Mouse (Mus musculus) neural tube, embryonic 15.5 days (tissue): Measurements from ENCODE around the gene Nrg4. TPM values are rescaled to one million over a fixed set of nuclear protein-coding genes. Genes with fewer than 3 reads are reported as not detected.

Experiments
- ATAC-seq: fragments of 200-750 bp; cut with Nextera tagmentation; 2 replicates; pipeline ENCODE4 v1.8.0; 2017; ENCODE audit warnings: mild to moderate bottlenecking, moderate TSS enrichment, moderate library complexity; ENCODE audit not compliant: low FRiP score
- H3K27ac ChIP-seq: fragments of 300-500 bp; sonication (generic); replicated peaks from 2 replicates; pipeline ENCODE4 v1.5.1; 2015; ENCODE audit warnings: mild to moderate bottlenecking, inconsistent platforms
- H3K27me3 ChIP-seq: fragments of 300-500 bp; sonication (generic); replicated peaks from 2 replicates; pipeline ENCODE4 v1.6.1; 2015; ENCODE audit warnings: inconsistent platforms
- H3K36me3 ChIP-seq: fragments of 300-500 bp; sonication (generic); 2 replicates; pipeline ENCODE4 v1.6.1; 2015; ENCODE audit warnings: inconsistent platforms
- H3K4me1 ChIP-seq: fragments of 300-500 bp; sonication (generic); 2 replicates; pipeline ENCODE4 v1.6.1; 2015; ENCODE audit warnings: inconsistent platforms
- H3K4me2 ChIP-seq: fragments of 300-500 bp; sonication (generic); 2 replicates; pipeline ENCODE4 v1.6.1; 2015; ENCODE audit warnings: inconsistent platforms, mild to moderate bottlenecking, moderate library complexity
- H3K4me3 ChIP-seq: fragments of 300-500 bp; sonication (generic); replicated peaks from 2 replicates; pipeline ENCODE4 v1.5.1; 2015; ENCODE audit warnings: mild to moderate bottlenecking, inconsistent platforms
- H3K9ac ChIP-seq: fragments of 300-500 bp; sonication (generic); replicated peaks from 2 replicates; pipeline ENCODE4 v1.6.1; 2015; ENCODE audit warnings: mild to moderate bottlenecking, inconsistent platforms
- H3K9me3 ChIP-seq: fragments of 300-500 bp; sonication (generic); replicated peaks from 2 replicates; pipeline ENCODE4 v1.6.1; 2016; ENCODE audit warnings: inconsistent platforms
- WGBS: fragments of 180-500 bp; shearing (Covaris S2); methylation state at CpG from one replicate; pipeline ENCODE4 v1.1.7; 2015; ENCODE audit warnings: mixed read lengths; 5-methylcytosine and 5-hydroxymethylcytosine counted together
- polyA plus RNA-seq: library from polyadenylated mRNA; unstranded; fragments of >200 nt; fragmentation: Nextera tagmentation; extraction: Ambion mirVana; gene quantifications from 2 replicates; pipeline ENCODE4 v1.2.1, GENCODE M21; 2015

Nrg4 gene
- polyA plus RNA-seq, 1 experiment from 2014 or later, result 1.4 TPM

DNA sequence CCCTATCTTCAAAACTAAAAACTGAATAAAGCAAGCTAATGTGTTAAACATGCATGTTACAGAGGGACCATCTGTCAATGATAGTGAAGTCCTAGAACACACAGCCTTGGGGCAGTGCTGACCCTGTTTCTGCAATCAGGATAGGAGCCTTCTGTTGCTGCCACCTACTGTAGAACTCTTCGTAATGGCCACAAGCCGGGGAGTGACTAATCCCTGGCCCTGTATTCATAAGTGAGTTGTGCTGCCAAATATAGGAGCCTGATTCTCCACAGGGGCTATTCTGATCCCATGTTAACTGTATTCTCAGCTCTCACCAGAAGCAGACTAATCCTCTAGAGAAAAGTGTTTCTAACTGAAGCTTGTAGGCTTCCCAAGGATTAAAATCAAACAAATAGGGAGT, 127.3 kb downstream of the Nrg4 start:
- H3K27ac ChIP-seq, result no peak overlapping the region
- no peak for ATAC-seq
- H3K9me3 ChIP-seq, result no peaks in the 10 kb centered on the region
- peaks cover 10% of the 10 kb centered on the region for H3K36me3 ChIP-seq
- H3K4me3 ChIP-seq, result no peak overlapping the region
- H3K4me2 ChIP-seq, result no peak overlapping the region
- no peaks in the 10 kb centered on the region for H3K4me1 ChIP-seq
- no peaks in the 10 kb centered on the region for H3K27me3 ChIP-seq
- H3K9ac ChIP-seq, result no peak overlapping the region
- WGBS, result 74% methylated on average over 2 of the region's 2 CpGs

DNA sequence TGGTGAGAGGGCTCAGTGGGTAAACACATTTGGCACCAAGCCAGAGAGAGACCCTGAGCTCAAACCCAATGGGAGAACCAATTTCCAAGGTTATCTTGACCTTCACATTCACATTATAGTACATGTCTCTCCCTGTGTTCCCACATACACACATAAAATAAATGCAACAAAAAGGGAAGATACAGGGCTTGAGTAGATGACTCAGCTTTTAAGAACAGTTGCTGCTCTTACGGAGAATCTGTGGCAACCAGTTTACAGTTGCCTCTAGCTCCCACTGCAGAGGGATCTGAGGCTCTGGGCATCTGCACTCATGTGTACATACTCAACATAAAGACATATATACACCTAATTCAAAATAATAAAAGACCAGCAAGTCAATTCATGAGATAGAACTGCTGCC, 128.4 kb downstream of the Nrg4 start:
- H3K27ac ChIP-seq, result no peak overlapping the region
- no peak overlapping the region for H3K9ac ChIP-seq
- H3K4me1 ChIP-seq, result no peaks in the 10 kb centered on the region
- H3K36me3 ChIP-seq, result peaks cover 11% of the 10 kb centered on the region
- H3K27me3 ChIP-seq, result no peaks in the 10 kb centered on the region
- no peaks in the 10 kb centered on the region for H3K9me3 ChIP-seq
- no peak overlapping the region for H3K4me2 ChIP-seq
- H3K4me3 ChIP-seq, result no peak overlapping the region
- ATAC-seq, result no peak
- WGBS, result 98% methylated on average over 1 of the region's 1 CpGs

DNA sequence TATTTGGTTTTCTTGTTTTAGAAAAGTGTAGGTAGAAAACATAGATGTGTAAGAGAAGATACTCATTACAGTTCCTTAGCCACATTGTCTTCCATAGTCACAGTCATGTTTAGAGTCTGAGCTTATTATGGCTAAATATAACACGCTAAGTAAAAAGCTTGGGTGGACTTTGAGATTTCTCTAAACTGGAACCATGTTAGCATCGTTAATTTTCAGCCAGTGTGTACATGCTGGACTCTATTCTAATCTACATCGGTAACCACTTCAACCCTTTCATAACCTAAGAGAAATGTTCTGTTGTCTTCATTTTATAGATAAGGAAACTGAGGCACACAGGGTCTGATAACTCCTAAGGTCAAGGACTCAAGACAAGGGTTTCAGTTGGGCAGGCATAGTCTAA, 130.8 kb downstream of the Nrg4 start:
- no peak overlapping the region for H3K27ac ChIP-seq
- H3K9ac ChIP-seq, result no peak overlapping the region
- 94% methylated on average over 3 of the region's 3 CpGs for WGBS
- ATAC-seq, result no peak
- H3K9me3 ChIP-seq, result no peaks in the 10 kb centered on the region
- H3K4me3 ChIP-seq, result no peak overlapping the region
- peaks cover 23% of the 10 kb centered on the region for H3K36me3 ChIP-seq
- H3K27me3 ChIP-seq, result no peaks in the 10 kb centered on the region
- H3K4me1 ChIP-seq, result no peaks in the 10 kb centered on the region
- H3K4me2 ChIP-seq, result no peak overlapping the region

DNA sequence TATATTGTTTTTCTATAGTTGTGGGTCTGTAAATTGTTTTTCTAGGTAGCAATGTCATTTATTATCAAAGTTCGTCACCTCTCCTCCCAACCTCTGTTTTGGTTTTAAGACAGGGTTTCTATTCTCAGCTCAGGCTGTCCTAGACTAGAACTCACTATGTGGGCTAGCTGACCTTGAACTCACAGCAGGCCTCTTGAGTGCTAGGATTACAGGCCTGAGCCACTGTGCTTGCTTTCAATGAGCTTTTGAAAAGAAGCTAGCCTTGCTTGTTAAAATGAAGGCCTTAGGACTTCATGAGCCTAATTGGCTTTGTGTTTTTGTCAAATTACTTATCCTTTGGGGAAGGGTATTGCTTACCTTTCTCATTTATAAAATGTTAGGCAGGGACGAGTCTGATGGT, 152.4 kb downstream of the Nrg4 start:
- H3K9me3 ChIP-seq, result no peaks in the 10 kb centered on the region
- H3K4me2 ChIP-seq, result no peak overlapping the region
- H3K27me3 ChIP-seq, result no peaks in the 10 kb centered on the region
- H3K36me3 ChIP-seq, result no peaks in the 10 kb centered on the region; the same call in 1 of the 2 replicates
- no peak for ATAC-seq
- 80% methylated on average over 2 of the region's 2 CpGs for WGBS
- no peak overlapping the region for H3K4me3 ChIP-seq
- no peaks in the 10 kb centered on the region for H3K4me1 ChIP-seq
- H3K27ac ChIP-seq, result no peak overlapping the region
- H3K9ac ChIP-seq, result no peak overlapping the region

DNA sequence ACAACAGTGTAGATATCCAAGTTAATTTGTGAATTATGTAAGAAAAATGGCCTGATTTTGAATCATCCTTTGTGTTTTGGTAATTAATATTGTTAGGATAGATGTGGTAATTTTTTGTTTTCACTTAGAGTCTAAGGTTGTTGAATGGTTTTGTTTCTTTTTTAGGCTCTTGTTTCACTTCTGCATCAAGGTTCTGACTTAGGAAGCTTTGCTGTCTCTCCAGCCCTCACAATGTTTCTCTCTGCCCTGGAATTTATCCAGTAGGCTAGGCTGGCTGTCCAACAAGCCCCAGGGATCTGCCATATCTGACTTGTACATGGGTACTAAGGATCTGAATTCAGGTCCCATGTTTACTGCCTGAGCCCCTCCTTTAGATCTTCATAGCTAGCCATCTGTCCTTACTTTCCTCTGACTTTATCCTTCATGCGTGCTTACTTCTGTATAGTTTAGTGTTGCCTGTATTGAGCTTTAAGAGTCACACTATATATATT, 154.4 kb downstream of the Nrg4 start:
- H3K27me3 ChIP-seq, result no peaks in the 10 kb centered on the region
- no peak overlapping the region for H3K27ac ChIP-seq
- H3K36me3 ChIP-seq, result peaks cover 2% of the 10 kb centered on the region; the same call in 1 of the 2 replicates
- H3K4me3 ChIP-seq, result no peak overlapping the region
- no peak for ATAC-seq
- H3K4me1 ChIP-seq, result no peaks in the 10 kb centered on the region
- no peak overlapping the region for H3K4me2 ChIP-seq
- no peak overlapping the region for H3K9ac ChIP-seq
- WGBS, result 97% methylated on average over 1 of the region's 1 CpGs
- H3K9me3 ChIP-seq, result no peaks in the 10 kb centered on the region

DNA sequence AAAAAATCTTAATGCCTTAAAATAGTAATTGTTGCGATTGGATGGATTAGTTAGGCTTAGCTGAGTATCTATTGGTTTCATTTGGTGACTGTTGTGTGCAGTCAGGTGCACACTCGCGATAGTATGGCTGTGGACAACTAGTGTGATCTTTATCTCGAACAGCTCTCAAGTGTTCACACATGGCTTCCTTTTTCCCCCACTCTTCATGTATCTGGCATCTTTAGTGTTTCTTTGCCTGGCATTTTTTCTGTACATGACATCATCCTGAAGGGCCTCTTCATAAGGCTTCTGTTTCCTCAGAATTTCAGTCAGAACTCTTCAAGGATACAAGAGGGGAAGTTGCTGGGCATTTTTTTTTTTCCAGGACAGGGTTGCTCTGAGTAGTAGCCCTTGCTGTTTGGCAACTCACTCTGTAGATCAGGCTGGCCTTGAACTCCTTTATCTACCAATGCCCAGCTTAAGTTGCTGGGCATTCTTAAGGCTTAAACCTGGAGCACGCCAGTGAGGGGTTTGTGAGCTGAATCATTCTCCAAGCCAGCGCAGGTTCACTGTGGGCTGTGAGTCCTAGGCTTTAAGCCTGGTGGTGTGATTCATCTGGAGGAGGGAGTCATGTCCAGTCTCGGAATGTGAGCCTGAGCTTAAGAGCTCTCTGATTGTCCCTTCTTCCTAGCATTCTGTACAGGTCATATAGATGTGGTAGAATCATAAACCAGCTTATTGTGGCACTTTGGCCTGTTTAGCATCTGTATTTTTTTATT, 155.8 kb downstream of the Nrg4 start:
- H3K27ac ChIP-seq, result no peak overlapping the region
- no peaks in the 10 kb centered on the region for H3K4me1 ChIP-seq
- WGBS, result 91% methylated on average over 7 of the region's 7 CpGs
- no peak overlapping the region for H3K9ac ChIP-seq
- H3K9me3 ChIP-seq, result no peaks in the 10 kb centered on the region
- ATAC-seq, result no peak
- peaks cover 2% of the 10 kb centered on the region; the same call in 1 of the 2 replicates for H3K36me3 ChIP-seq
- H3K4me2 ChIP-seq, result no peak overlapping the region
- H3K4me3 ChIP-seq, result no peak overlapping the region
- H3K27me3 ChIP-seq, result no peaks in the 10 kb centered on the region

Other genes with a start within 250 kb of the Nrg4 start
- gene Ube2q2, start 178.0 kb downstream of the Nrg4 start, polyA plus RNA-seq, result 43.3 and 43.4 TPM in 2 replicates
- 78.8 and 80.1 TPM in 2 replicates for gene Fbxo22, start 117.9 kb downstream of the Nrg4 start, polyA plus RNA-seq
- 5.0 and 5.4 TPM in 2 replicates for gene Tmem266, start 69 bp upstream of the Nrg4 start, polyA plus RNA-seq
- gene Etfa, start 185.4 kb upstream of the Nrg4 start, polyA plus RNA-seq, result 100 and 139 TPM in 2 replicates
- gene Isl2, start 211.8 kb upstream of the Nrg4 start, polyA plus RNA-seq, result 13.7 and 18.0 TPM in 2 replicates